Mouse (Mus musculus): ENCODE results near the gene Ccdc113.

GRCm38 (mm10) chr8:95545815-95546214 is 11.9 kb downstream of the Ccdc113 start:
- no peak for TF ChIP-seq CTCF (IDR thresholded peaks at IDR 0.05; ENCODE audit: extremely low read depth, insufficient read length, insufficient replicate concordance, low read depth, low read length)
- no peak for TF ChIP-seq POLR2A (IDR thresholded peaks at IDR 0.05; ENCODE audit: low read depth, low read length)
